Mouse (Mus musculus): ENCODE data around the gene Tmem220. TPM values are rescaled to one million over a fixed set of nuclear protein-coding genes. Genes with fewer than 3 reads are reported as not detected.

Tmem220 gene
- polyA plus RNA-seq, 1 experiment from 2014 or later, result 1.1 TPM

- WGBS, result 83% methylated on average over 2 of the region's 2 CpGs
- Histone ChIP-seq H3K36me3 (ENCODE audit: control insufficient read depth, insufficient read depth, low read length) (no peaks in the 10 kb centered on the region), H3K9ac (ENCODE audit: low read length) (no peak overlapping the region), H3K27me3 (replicated peaks; ENCODE audit: control insufficient read depth, insufficient read depth, low read length) (no peaks in the 10 kb centered on the region), H3K4me1 (replicated peaks; ENCODE audit: control insufficient read depth, insufficient read depth, low read length) (no peaks in the 10 kb centered on the region), H3K27ac (ENCODE audit: low read depth) (no peak overlapping the region), H3K4me3 (ENCODE audit: low read depth, low read length) (no peak overlapping the region), H3K9me3 (ENCODE audit: control insufficient read depth, low read length) (no peaks in the 10 kb centered on the region), H3K4me2 (ENCODE audit: low read length) (no peak overlapping the region)
- DNase-seq (ENCODE audit: low spot score), result no peak
- no peak for ATAC-seq (replicated peaks; ENCODE audit: low FRiP score, low TSS enrichment, low read depth)
These were observed 32.8 kb upstream of the Tmem220 start for GRCm38 (mm10) chr11:66992150-66992549.

GRCm38 (mm10) chr11:66993674-66994073 is 31.3 kb upstream of the Tmem220 start:
- no peak overlapping the region for H3K9ac ChIP-seq (ENCODE audit: low read length)
- ATAC-seq (replicated peaks; ENCODE audit: low FRiP score, low TSS enrichment, low read depth) (no peak), DNase-seq (ENCODE audit: low spot score) (no peak)
- no peak overlapping the region for H3K4me2 ChIP-seq (ENCODE audit: low read length)
- WGBS, result 47% methylated on average over 1 of the region's 1 CpGs
- H3K27ac ChIP-seq (ENCODE audit: low read depth), result no peak overlapping the region
- H3K4me1 ChIP-seq (replicated peaks; ENCODE audit: control insufficient read depth, insufficient read depth, low read length), result no peaks in the 10 kb centered on the region; the same call in 1 of the 2 replicates
- no peaks in the 10 kb centered on the region for H3K9me3 ChIP-seq (ENCODE audit: control insufficient read depth, low read length)
- H3K4me3 ChIP-seq (ENCODE audit: low read depth, low read length), result no peak overlapping the region
- no peaks in the 10 kb centered on the region for H3K27me3 ChIP-seq (replicated peaks; ENCODE audit: control insufficient read depth, insufficient read depth, low read length)
- no peaks in the 10 kb centered on the region for H3K36me3 ChIP-seq (ENCODE audit: control insufficient read depth, insufficient read depth, low read length)

GRCm38 (mm10) chr11:66996446-66996845 is 28.5 kb upstream of the Tmem220 start:
- Histone ChIP-seq H3K9me3 (ENCODE audit: control insufficient read depth, low read length) (no peaks in the 10 kb centered on the region), H3K36me3 (ENCODE audit: control insufficient read depth, insufficient read depth, low read length) (no peaks in the 10 kb centered on the region), H3K27ac (ENCODE audit: low read depth) (no peak overlapping the region), H3K27me3 (replicated peaks; ENCODE audit: control insufficient read depth, insufficient read depth, low read length) (no peaks in the 10 kb centered on the region), H3K4me3 (ENCODE audit: low read depth, low read length) (no peak overlapping the region), H3K9ac (ENCODE audit: low read length) (no peak overlapping the region), H3K4me1 (replicated peaks; ENCODE audit: control insufficient read depth, insufficient read depth, low read length) (no peaks in the 10 kb centered on the region; the same call in 1 of the 2 replicates), H3K4me2 (ENCODE audit: low read length) (no peak overlapping the region)
- ATAC-seq (replicated peaks; ENCODE audit: low FRiP score, low TSS enrichment, low read depth) (no peak), DNase-seq (ENCODE audit: low spot score) (no peak)
- 92% methylated on average over 4 of the region's 4 CpGs for WGBS

GRCm38 (mm10) chr11:66998467-66999403 is 26.2 kb upstream of the Tmem220 start:
- Histone ChIP-seq H3K4me3 (ENCODE audit: low read depth, low read length) (no peak overlapping the region), H3K9me3 (ENCODE audit: control insufficient read depth, low read length) (no peaks in the 10 kb centered on the region), H3K27ac (ENCODE audit: low read depth) (no peak overlapping the region), H3K4me2 (ENCODE audit: low read length) (no peak overlapping the region), H3K27me3 (replicated peaks; ENCODE audit: control insufficient read depth, insufficient read depth, low read length) (no peaks in the 10 kb centered on the region), H3K9ac (ENCODE audit: low read length) (no peak overlapping the region), H3K4me1 (replicated peaks; ENCODE audit: control insufficient read depth, insufficient read depth, low read length) (no peaks in the 10 kb centered on the region; the same call in 1 of the 2 replicates), H3K36me3 (ENCODE audit: control insufficient read depth, insufficient read depth, low read length) (no peaks in the 10 kb centered on the region)
- ATAC-seq (replicated peaks; ENCODE audit: low FRiP score, low TSS enrichment, low read depth), result no peak
- 66% methylated on average over 14 of the region's 14 CpGs for WGBS
- no peak for DNase-seq (ENCODE audit: low spot score)

GRCm38 (mm10) chr11:67000671-67001070 is 24.3 kb upstream of the Tmem220 start:
- H3K27ac ChIP-seq (ENCODE audit: low read depth), result peak overlapping the region; percentile 22; the same call in 1 of the 2 replicates
- H3K4me2 ChIP-seq (ENCODE audit: low read length), result no peak overlapping the region
- H3K4me3 ChIP-seq (ENCODE audit: low read depth, low read length), result no peak overlapping the region
- H3K27me3 ChIP-seq (replicated peaks; ENCODE audit: control insufficient read depth, insufficient read depth, low read length), result no peaks in the 10 kb centered on the region
- no peaks in the 10 kb centered on the region for H3K9me3 ChIP-seq (ENCODE audit: control insufficient read depth, low read length)
- DNase-seq (ENCODE audit: low spot score) (no peak), ATAC-seq (replicated peaks; ENCODE audit: low FRiP score, low TSS enrichment, low read depth) (no peak)
- 77% methylated on average over 4 of the region's 4 CpGs for WGBS
- no peaks in the 10 kb centered on the region; the same call in 1 of the 2 replicates for H3K4me1 ChIP-seq (replicated peaks; ENCODE audit: control insufficient read depth, insufficient read depth, low read length)
- H3K36me3 ChIP-seq (ENCODE audit: control insufficient read depth, insufficient read depth, low read length), result no peaks in the 10 kb centered on the region
- H3K9ac ChIP-seq (ENCODE audit: low read length), result no peak overlapping the region

GRCm38 (mm10) chr11:67001717-67002116 is 23.2 kb upstream of the Tmem220 start:
- Histone ChIP-seq H3K9ac (ENCODE audit: low read length) (no peak overlapping the region), H3K4me1 (replicated peaks; ENCODE audit: control insufficient read depth, insufficient read depth, low read length) (no peaks in the 10 kb centered on the region; the same call in 1 of the 2 replicates), H3K36me3 (ENCODE audit: control insufficient read depth, insufficient read depth, low read length) (no peaks in the 10 kb centered on the region), H3K27me3 (replicated peaks; ENCODE audit: control insufficient read depth, insufficient read depth, low read length) (no peaks in the 10 kb centered on the region), H3K4me3 (ENCODE audit: low read depth, low read length) (no peak overlapping the region), H3K4me2 (ENCODE audit: low read length) (no peak overlapping the region), H3K9me3 (ENCODE audit: control insufficient read depth, low read length) (no peaks in the 10 kb centered on the region), H3K27ac (ENCODE audit: low read depth) (no peak overlapping the region; the same call in 1 of the 2 replicates)
- ATAC-seq (replicated peaks; ENCODE audit: low FRiP score, low TSS enrichment, low read depth), result no peak
- DNase-seq (ENCODE audit: low spot score), result no peak
- WGBS, result 45% methylated on average over 1 of the region's 1 CpGs

- DNase-seq (ENCODE audit: low spot score) (no peak), ATAC-seq (replicated peaks; ENCODE audit: low FRiP score, low TSS enrichment, low read depth) (no peak)
- H3K4me2 ChIP-seq (ENCODE audit: low read length), result no peak overlapping the region
- no peaks in the 10 kb centered on the region for H3K9me3 ChIP-seq (ENCODE audit: control insufficient read depth, low read length)
- 61% methylated on average over 2 of the region's 2 CpGs for WGBS
- H3K27me3 ChIP-seq (replicated peaks; ENCODE audit: control insufficient read depth, insufficient read depth, low read length), result no peaks in the 10 kb centered on the region
- no peak overlapping the region for H3K9ac ChIP-seq (ENCODE audit: low read length)
- no peak overlapping the region for H3K27ac ChIP-seq (ENCODE audit: low read depth)
- H3K4me1 ChIP-seq (replicated peaks; ENCODE audit: control insufficient read depth, insufficient read depth, low read length), result no peaks in the 10 kb centered on the region; the same call in 1 of the 2 replicates
- no peak overlapping the region for H3K4me3 ChIP-seq (ENCODE audit: low read depth, low read length)
- H3K36me3 ChIP-seq (ENCODE audit: control insufficient read depth, insufficient read depth, low read length), result no peaks in the 10 kb centered on the region
These were observed 22.0 kb upstream of the Tmem220 start for GRCm38 (mm10) chr11:67002911-67003310.

- DNase-seq (ENCODE audit: low spot score) (no peak), ATAC-seq (replicated peaks; ENCODE audit: low FRiP score, low TSS enrichment, low read depth) (no peak)
- Histone ChIP-seq H3K4me1 (replicated peaks; ENCODE audit: control insufficient read depth, insufficient read depth, low read length) (peaks cover 9% of the 10 kb centered on the region), H3K9ac (ENCODE audit: low read length) (no peak overlapping the region), H3K4me3 (ENCODE audit: low read depth, low read length) (no peak overlapping the region), H3K4me2 (ENCODE audit: low read length) (no peak overlapping the region), H3K27me3 (replicated peaks; ENCODE audit: control insufficient read depth, insufficient read depth, low read length) (no peaks in the 10 kb centered on the region), H3K27ac (ENCODE audit: low read depth) (no peak overlapping the region), H3K36me3 (ENCODE audit: control insufficient read depth, insufficient read depth, low read length) (no peaks in the 10 kb centered on the region), H3K9me3 (ENCODE audit: control insufficient read depth, low read length) (no peaks in the 10 kb centered on the region)
- 78% methylated on average over 8 of the region's 8 CpGs for WGBS
These were observed 17.0 kb upstream of the Tmem220 start for GRCm38 (mm10) chr11:67007961-67008360.

Data from intestine, embryonic 14.5 days (tissue).